Mouse (Mus musculus) stomach, postnatal 0 days (tissue): ENCODE data around the gene Ckap2. TPM values are rescaled to one million over a fixed set of nuclear protein-coding genes. Genes with fewer than 3 reads are reported as not detected.
"Not testable (repeated sequence)": the region's sequence is repeated elsewhere in the genome, so short reads cannot be mapped to it uniquely, and the experiment has no call there.

Source experiments
- ATAC-seq: fragments of 200-750 bp; cut with Nextera tagmentation; 2 replicates; pipeline ENCODE4 v1.8.0; 2017; ENCODE audit not compliant: low FRiP score, low TSS enrichment
- DNase-seq: peaks from one replicate; pipeline ENCODE4 v3.0.0-alpha.2; 2016; ENCODE audit warnings: low spot score
- H3K27ac ChIP-seq: fragments of 300-500 bp; sonication (generic); replicated peaks from 2 replicates; pipeline ENCODE4 v1.5.1; 2014; ENCODE audit warnings: mild to moderate bottlenecking, control low read depth
- H3K27me3 ChIP-seq: fragments of 300-500 bp; sonication (generic); 2 replicates; pipeline ENCODE4 v1.6.1; 2014; ENCODE audit warnings: low read length; ENCODE audit not compliant: control insufficient read depth, insufficient read depth
- H3K36me3 ChIP-seq: fragments of 300-500 bp; sonication (generic); 2 replicates; pipeline ENCODE4 v1.6.1; 2014; ENCODE audit warnings: low read length, mixed read lengths; ENCODE audit not compliant: control insufficient read depth, insufficient read depth
- H3K4me1 ChIP-seq: fragments of 300-500 bp; sonication (generic); replicated peaks from 2 replicates; pipeline ENCODE4 v1.6.1; 2014; ENCODE audit warnings: antibody characterized with exemption; ENCODE audit not compliant: control insufficient read depth, insufficient read depth
- H3K4me2 ChIP-seq: fragments of 300-500 bp; sonication (generic); replicated peaks from 2 replicates; pipeline ENCODE4 v1.6.1; 2014; ENCODE audit warnings: low read depth, mild to moderate bottlenecking, control low read depth, moderate library complexity
- H3K4me3 ChIP-seq: fragments of 300-500 bp; sonication (generic); 2 replicates; pipeline ENCODE4 v1.5.1; 2014; ENCODE audit warnings: low read depth, low read length, control low read depth
- H3K9ac ChIP-seq: fragments of 300-500 bp; sonication (generic); 2 replicates; pipeline ENCODE4 v1.6.1; 2014; ENCODE audit warnings: mild to moderate bottlenecking, low read length, control low read depth, mixed read lengths
- H3K9me3 ChIP-seq: fragments of 300-500 bp; sonication (generic); 2 replicates; pipeline ENCODE4 v1.6.1; 2016; ENCODE audit warnings: low read length; ENCODE audit not compliant: control insufficient read depth
- CTCF ChIP-seq: IDR thresholded peaks from 2 replicates; pipeline ENCODE4 v1.5.1; 2016; ENCODE audit warnings: antibody characterized with exemption, low read depth, mild to moderate bottlenecking, moderate library complexity
- EP300 ChIP-seq: optimal IDR thresholded peaks from 2 replicates; pipeline ENCODE3; 2016; ENCODE audit warnings: antibody characterized with exemption
- WGBS: fragments of 180-500 bp; shearing (Covaris S2); extraction: QIAGEN DNeasy Blood & Tissue Kit; methylation state at CpG from one replicate; pipeline ENCODE4 v1.1.7; 2014; 5-methylcytosine and 5-hydroxymethylcytosine counted together
- polyA plus RNA-seq: library from polyadenylated mRNA; unstranded; fragments of >200 nt; fragmentation: Nextera tagmentation; extraction: Ambion mirVana; gene quantifications from 2 replicates; pipeline ENCODE4 v1.2.1, GENCODE M21; 2015

Gene Ckap2
- polyA plus RNA-seq, 1 experiment from 2014 or later, result 17.0 TPM

DNA sequence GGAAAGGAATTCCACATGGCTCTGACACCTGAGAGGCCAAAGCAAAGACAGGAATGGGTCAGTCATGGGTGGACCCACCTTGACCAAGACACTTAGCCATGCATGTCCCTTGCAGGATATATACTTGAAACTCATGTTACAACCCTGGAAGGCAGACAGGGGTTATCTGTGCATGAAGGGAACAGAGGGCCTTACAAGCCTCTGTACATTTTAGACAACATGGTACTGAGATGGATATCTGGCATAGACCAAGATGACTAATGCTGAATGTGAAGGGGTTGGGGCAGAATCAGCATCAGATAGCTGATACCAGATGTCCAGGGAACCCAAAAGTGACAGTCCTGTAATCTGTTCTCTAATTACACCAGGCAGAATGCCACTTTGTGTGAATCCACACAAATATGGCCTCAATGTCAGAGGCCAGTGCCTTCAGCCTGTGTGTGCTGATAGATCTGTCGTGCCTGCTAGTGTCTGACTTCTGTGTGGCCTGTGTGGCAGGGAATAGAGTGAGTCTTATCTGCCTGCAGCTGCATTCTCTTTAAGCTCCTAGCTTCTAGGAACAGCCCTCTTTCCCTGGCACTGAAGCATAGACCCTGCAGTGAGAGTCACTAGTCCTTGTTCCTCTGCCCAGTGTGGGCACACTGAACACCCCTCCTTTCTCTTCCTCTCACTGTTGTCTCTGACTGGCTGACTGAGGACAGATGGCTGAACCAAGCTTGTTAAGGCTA is 41.7 kb downstream of the Ckap2 start:
- DNase-seq, result no peak
- H3K27me3 ChIP-seq, result no peaks in the 10 kb centered on the region

DNA sequence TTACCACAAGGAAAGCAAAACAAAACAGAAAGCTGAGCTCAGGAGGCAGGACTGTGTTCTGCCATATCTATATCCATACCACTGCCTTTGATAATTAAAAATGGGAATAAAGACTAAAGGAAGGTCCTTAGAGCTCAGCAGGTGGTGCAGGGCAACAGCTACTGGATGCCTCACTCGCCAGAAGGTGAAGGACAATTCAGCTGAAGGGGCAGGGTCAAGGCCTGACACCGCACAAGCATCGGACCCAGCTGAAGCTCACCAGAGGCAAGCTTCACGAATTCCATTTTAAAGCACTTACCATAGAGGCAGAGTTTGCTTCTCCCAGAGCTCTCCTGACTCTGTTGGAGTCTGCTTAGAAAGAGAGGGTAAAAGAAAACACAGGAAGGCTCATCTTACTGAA is 43.0 kb downstream of the Ckap2 start:
- no peak overlapping the region for H3K4me2 ChIP-seq
- DNase-seq (no peak), ATAC-seq (no peak)
- no peaks in the 10 kb centered on the region for H3K9me3 ChIP-seq
- WGBS, result 78% methylated on average over 4 of the region's 4 CpGs
- no peaks in the 10 kb centered on the region for H3K4me1 ChIP-seq
- 0 out of 2 replicates have a peak, but pooled peaks cover 2% of the 10 kb centered on the region for H3K36me3 ChIP-seq
- H3K27me3 ChIP-seq, result no peaks in the 10 kb centered on the region
- no peak overlapping the region for H3K9ac ChIP-seq
- TF ChIP-seq EP300, result no peak
- no peak for TF ChIP-seq CTCF
- H3K4me3 ChIP-seq, result no peak overlapping the region
- no peak overlapping the region for H3K27ac ChIP-seq

More for the DNA sequence above, 41.7 kb downstream of the Ckap2 start:
- WGBS, result 75% methylated on average over 1 of the region's 1 CpGs
- Histone ChIP-seq H3K9ac (no peak overlapping the region), H3K4me2 (no peak overlapping the region), H3K9me3 (no peaks in the 10 kb centered on the region), H3K4me1 (no peaks in the 10 kb centered on the region), H3K27ac (no peak overlapping the region), H3K36me3 (peaks cover 2% of the 10 kb centered on the region; the same call in 1 of the 2 replicates), H3K4me3 (no peak overlapping the region)
- ATAC-seq, result no peak
- TF ChIP-seq EP300, result no peak

DNA sequence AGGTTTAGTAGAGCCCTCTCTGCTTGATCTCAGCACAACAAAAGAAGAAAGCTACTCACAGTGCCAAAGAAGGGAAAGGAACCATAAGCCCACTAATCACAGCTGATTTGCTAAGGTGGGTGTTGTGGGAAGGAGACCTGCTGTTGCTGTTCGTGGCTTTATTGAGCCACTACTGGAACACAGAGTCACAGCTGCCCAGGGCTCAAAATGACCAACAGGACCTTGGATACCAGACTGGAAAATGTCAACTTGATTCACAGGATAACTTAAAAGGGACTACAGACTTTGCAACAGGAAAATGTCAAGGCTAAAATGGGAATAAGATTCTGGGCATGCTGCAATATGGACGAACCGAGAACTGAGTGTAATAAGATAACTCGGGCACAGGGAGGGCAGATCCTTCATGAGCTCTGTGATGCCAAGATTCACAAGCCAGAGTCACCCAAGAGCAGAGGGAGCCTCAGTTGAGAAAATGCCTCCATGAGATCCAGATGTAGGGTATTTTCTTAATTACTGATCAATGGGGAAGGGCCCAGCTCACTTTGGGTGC is 43.7 kb downstream of the Ckap2 start:
- TF ChIP-seq EP300 (no peak), CTCF (no peak)
- H3K27ac ChIP-seq, result no peak overlapping the region
- H3K27me3 ChIP-seq, result no peaks in the 10 kb centered on the region
- DNase-seq (no peak), ATAC-seq (no peak)
- H3K36me3 ChIP-seq, result 0 out of 2 replicates have a peak, but pooled peaks cover 2% of the 10 kb centered on the region
- H3K4me2 ChIP-seq, result no peak overlapping the region
- no peaks in the 10 kb centered on the region for H3K4me1 ChIP-seq
- H3K9ac ChIP-seq, result no peak overlapping the region
- H3K4me3 ChIP-seq, result no peak overlapping the region
- no peaks in the 10 kb centered on the region for H3K9me3 ChIP-seq
- 85% methylated on average over 4 of the region's 4 CpGs for WGBS

DNA sequence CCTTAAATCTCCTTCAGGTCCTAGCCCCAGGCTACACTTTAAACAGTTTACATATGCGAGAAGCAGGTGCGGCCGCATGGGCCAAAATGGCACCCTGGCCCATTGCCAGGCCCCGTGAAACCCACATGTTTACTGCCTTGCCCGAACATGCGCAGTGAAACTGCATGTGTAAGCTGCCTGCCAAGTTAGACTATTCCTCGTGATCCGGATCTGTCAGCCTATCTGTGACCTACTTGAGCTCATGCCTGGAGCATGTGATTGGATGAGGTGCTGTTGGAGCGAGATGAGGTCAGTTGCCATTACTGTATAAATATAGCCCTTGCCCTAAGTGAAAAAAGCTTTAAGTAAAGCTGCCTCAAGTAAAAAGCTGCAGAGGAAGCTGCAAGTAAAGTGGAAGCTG is 49.2 kb downstream of the Ckap2 start:
- not testable (repeated sequence) for H3K36me3 ChIP-seq, DNase-seq, H3K9me3 ChIP-seq, H3K4me2 ChIP-seq, H3K27me3 ChIP-seq, H3K27ac ChIP-seq, H3K4me1 ChIP-seq, H3K4me3 ChIP-seq, H3K9ac ChIP-seq
- ATAC-seq, result peak; percentile 81
- 62% methylated on average over 9 of the region's 9 CpGs for WGBS

DNA sequence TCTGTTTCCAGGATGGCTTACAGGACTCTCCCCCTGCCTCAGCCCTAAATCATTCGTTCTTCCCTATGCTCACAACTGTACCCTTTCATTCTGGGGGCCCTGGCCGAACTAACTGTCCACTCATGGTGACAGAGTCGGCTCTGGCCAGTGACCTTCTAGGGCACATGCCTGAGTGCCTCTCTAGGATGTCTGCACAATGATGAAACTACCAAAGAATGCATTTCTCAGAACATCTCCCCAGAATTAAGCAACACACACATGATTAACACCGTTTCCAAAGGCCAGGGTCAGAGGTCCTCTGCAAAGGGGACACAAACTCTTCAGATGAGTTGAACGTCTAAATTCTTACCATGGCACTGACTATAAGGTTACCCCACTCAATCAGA is 50.9 kb downstream of the Ckap2 start:
- no peak overlapping the region for H3K9ac ChIP-seq
- no peak for TF ChIP-seq EP300
- TF ChIP-seq CTCF, result no peak
- WGBS, result 78% methylated on average over 5 of the region's 5 CpGs
- H3K9me3 ChIP-seq, result no peaks in the 10 kb centered on the region
- no peak for ATAC-seq
- H3K4me1 ChIP-seq, result no peaks in the 10 kb centered on the region
- H3K4me3 ChIP-seq, result no peak overlapping the region
- no peak for DNase-seq
- no peak overlapping the region for H3K27ac ChIP-seq
- H3K4me2 ChIP-seq, result no peak overlapping the region
- no peaks in the 10 kb centered on the region for H3K36me3 ChIP-seq
- H3K27me3 ChIP-seq, result no peaks in the 10 kb centered on the region

DNA sequence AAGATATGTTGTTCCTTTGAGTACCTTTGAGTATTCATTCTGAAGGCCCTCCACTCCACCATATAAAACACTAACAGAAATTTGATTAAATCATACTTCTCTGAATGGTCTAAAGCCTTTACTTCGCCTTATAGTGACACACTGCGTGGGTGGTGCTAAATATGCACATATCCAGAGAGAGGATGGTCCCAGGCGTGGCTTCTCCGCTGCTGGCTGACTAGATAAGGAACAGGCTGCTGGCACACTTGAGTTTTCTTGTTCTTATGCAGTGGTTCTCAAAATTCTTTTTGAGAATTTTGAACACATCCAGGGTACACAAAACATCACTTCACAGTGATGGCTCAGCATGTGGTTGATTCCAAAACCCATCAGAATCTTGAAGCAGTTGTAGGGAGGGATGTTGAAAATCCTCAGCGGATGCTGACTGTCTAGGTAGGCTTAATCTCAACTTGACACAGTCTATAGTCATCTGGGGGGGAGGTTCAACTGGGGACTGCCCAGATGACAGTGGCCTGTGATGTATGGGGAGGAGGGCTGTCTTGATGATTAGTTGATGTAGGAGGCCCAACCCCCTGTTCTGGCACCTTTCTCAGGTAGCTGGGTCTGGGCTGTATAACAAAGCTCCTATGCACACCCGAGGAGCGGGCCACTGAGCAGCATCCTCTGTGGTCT is 51.4 kb downstream of the Ckap2 start:
- Histone ChIP-seq H3K27me3 (no peaks in the 10 kb centered on the region), H3K4me3 (no peak overlapping the region), H3K4me2 (no peak overlapping the region), H3K9ac (no peak overlapping the region), H3K36me3 (no peaks in the 10 kb centered on the region; the same call in 1 of the 2 replicates), H3K27ac (no peak overlapping the region), H3K9me3 (no peaks in the 10 kb centered on the region), H3K4me1 (no peaks in the 10 kb centered on the region)
- ATAC-seq (no peak), DNase-seq (no peak)
- 87% methylated on average over 7 of the region's 7 CpGs for WGBS
- TF ChIP-seq EP300 (no peak), CTCF (no peak)
